Mouse (Mus musculus) intestine, postnatal 0 days (tissue): ENCODE measurements around the gene Ilf3. TPM values are rescaled to one million over a fixed set of nuclear protein-coding genes. Genes with fewer than 3 reads are reported as not detected.

Experiments used
- ATAC-seq: fragments of 200-750 bp; cut with Nextera tagmentation; 2 replicates; pipeline ENCODE4 v1.8.0; 2017; ENCODE audit warnings: mild to moderate bottlenecking, moderate TSS enrichment, moderate library complexity
- H3K27ac ChIP-seq: fragments of 300-500 bp; sonication (generic); 2 replicates; pipeline ENCODE4 v1.5.1; 2014; ENCODE audit warnings: mild to moderate bottlenecking, low read depth, low read length, moderate library complexity
- H3K27me3 ChIP-seq: fragments of 300-500 bp; sonication (generic); replicated peaks from 2 replicates; pipeline ENCODE4 v1.6.1; 2014; ENCODE audit warnings: low read length, mixed read lengths; ENCODE audit not compliant: control insufficient read depth, insufficient read depth
- H3K36me3 ChIP-seq: fragments of 300-500 bp; sonication (generic); 2 replicates; pipeline ENCODE4 v1.6.1; 2014; ENCODE audit warnings: mild to moderate bottlenecking, moderate library complexity; ENCODE audit not compliant: control insufficient read depth, insufficient read depth
- H3K4me1 ChIP-seq: fragments of 300-500 bp; sonication (generic); replicated peaks from 2 replicates; pipeline ENCODE4 v1.6.1; 2014; ENCODE audit warnings: antibody characterized with exemption, low read length, mixed read lengths; ENCODE audit not compliant: control insufficient read depth, insufficient read depth
- H3K4me2 ChIP-seq: fragments of 300-500 bp; sonication (generic); replicated peaks from 2 replicates; pipeline ENCODE4 v1.6.1; 2014; ENCODE audit warnings: low read depth, mild to moderate bottlenecking, moderate library complexity
- H3K4me3 ChIP-seq: fragments of 300-500 bp; sonication (generic); 2 replicates; pipeline ENCODE4 v1.5.1; 2014; ENCODE audit warnings: low read depth, low read length
- H3K9ac ChIP-seq: fragments of 300-500 bp; sonication (generic); 2 replicates; pipeline ENCODE4 v1.6.1; 2014; ENCODE audit warnings: mild to moderate bottlenecking, low read depth, low read length
- H3K9me3 ChIP-seq: fragments of 300-500 bp; sonication (generic); 2 replicates; pipeline ENCODE4 v1.6.1; 2016; ENCODE audit warnings: mixed run types; ENCODE audit not compliant: control insufficient read depth
- CTCF ChIP-seq: sonication (generic); IDR thresholded peaks from 2 replicates; pipeline ENCODE4 v1.5.1; 2016; ENCODE audit warnings: low read depth, mild to moderate bottlenecking, control low read depth, antibody characterized with exemption, moderate library complexity
- WGBS: fragments of 180-500 bp; shearing (Covaris S2); extraction: QIAGEN DNeasy Blood & Tissue Kit; methylation state at CpG from one replicate; pipeline ENCODE4 v1.1.7; 2014; 5-methylcytosine and 5-hydroxymethylcytosine counted together
- polyA plus RNA-seq: library from polyadenylated mRNA; unstranded; fragments of >200 nt; fragmentation: Nextera tagmentation; extraction: Ambion mirVana; gene quantifications from 2 replicates; pipeline ENCODE4 v1.2.1, GENCODE M21; 2015

Gene Ilf3
- polyA plus RNA-seq, 1 experiment from 2014 or later = 41.0 TPM

DNA sequence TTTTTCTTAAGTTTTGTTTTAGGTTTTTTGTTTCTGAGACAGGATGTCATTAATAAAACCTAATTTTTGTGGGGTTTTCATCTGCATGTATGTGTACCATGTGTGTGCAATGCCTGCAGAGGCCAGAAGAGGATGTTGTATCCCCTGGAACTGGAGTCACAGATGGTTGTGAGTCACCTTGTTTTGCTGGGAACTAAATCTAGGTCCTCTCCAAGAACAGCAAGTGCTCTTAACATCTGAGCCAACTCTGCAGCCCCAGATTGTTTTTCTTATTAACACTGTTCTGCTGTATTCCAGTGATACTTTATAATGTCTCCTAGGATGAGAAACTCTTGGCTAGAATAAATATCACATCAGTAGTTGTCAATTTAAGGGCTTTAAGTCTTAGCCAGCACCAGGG lies 13.2 kb downstream of the Ilf3 start:
- Histone ChIP-seq H3K27me3 (no peaks in the 10 kb centered on the region), H3K4me2 (no peak overlapping the region), H3K36me3 (no peaks in the 10 kb centered on the region; the same call in none of the 2 replicates), H3K9me3 (no peaks in the 10 kb centered on the region), H3K4me1 (no peaks in the 10 kb centered on the region), H3K9ac (no peak overlapping the region), H3K27ac (no peak overlapping the region), H3K4me3 (no peak overlapping the region)
- ATAC-seq = no peak
- no peak for TF ChIP-seq CTCF

DNA sequence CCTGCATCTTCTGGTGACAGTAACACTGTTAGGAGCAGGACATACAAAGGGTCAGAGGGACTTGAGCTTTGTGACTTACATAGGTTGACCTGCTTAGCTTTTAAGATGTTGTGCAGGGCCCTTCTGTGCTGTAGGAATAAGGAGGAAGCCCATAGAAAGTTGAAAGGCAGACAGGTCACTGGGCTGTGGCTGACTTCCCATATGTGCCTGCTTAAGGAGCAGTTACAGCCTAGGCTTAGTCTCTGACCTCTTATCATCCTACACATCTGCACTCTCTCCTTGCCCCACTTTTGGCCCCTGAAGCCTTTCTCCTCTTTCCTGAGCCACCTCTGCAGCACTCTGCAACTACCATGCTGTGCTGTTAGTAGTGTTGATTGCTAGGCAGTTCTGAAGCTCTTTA lies 16.3 kb downstream of the Ilf3 start:
- no peak overlapping the region for H3K9ac ChIP-seq
- H3K27ac ChIP-seq = no peak overlapping the region
- H3K27me3 ChIP-seq = no peaks in the 10 kb centered on the region
- H3K4me2 ChIP-seq = no peak overlapping the region
- H3K9me3 ChIP-seq = no peaks in the 10 kb centered on the region
- ATAC-seq = no peak
- no peak for TF ChIP-seq CTCF
- no peak overlapping the region for H3K4me3 ChIP-seq
- H3K4me1 ChIP-seq = no peaks in the 10 kb centered on the region
- H3K36me3 ChIP-seq = peaks cover 6% of the 10 kb centered on the region

DNA sequence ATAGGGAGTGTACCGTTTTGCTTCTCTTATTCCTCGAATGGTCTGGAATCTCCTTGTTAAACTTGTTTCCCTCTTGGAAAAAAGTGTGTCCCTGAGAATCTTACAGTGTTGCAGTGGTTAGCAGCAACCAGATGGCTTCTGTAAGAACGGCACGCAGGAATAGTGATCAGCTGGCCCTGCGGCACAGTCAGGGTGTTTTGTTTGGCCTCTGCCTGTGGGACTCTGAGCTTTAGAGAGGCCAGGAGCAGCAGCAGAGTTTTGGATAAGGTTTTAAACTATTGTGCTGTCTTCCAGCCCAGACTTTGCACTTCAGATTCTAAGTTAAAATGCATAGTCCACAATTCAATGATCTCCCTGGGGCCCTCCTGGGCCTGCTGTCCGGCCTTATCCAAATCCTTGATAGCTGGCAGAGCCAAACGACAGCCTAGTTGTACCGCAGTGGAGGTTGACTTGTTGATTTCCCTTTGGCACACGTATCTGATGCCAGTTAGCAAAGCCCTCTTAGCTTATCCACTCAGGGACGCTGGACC lies 25.0 kb downstream of the Ilf3 start:
- no peak overlapping the region for H3K27ac ChIP-seq
- no peak for ATAC-seq
- no peaks in the 10 kb centered on the region for H3K27me3 ChIP-seq
- no peak overlapping the region for H3K4me2 ChIP-seq
- no peak overlapping the region for H3K4me3 ChIP-seq
- TF ChIP-seq CTCF = no peak
- H3K4me1 ChIP-seq = no peaks in the 10 kb centered on the region
- H3K36me3 ChIP-seq = peaks cover 84% of the 10 kb centered on the region
- no peaks in the 10 kb centered on the region for H3K9me3 ChIP-seq
- H3K9ac ChIP-seq = no peak overlapping the region
- 89% methylated on average over 10 of the region's 10 CpGs for WGBS

DNA sequence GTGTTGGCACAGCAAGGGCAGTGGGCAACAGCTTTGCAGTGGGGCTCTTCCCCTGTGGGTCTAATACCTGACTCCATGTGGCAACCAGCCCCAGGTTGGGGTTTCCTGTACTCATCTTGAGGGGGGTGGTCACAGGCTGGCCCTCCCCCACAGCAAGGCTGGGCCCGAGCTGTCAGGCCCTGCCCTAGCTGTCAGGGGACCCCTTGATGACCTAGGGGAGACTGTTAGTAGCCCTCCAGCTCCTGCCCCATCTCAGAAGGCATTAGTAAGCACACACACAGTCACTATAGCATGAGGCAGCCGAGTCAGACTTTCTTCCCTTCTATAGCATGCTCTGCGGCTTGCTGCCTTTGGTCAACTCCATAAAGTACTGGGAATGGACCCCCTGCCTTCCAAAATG lies 28.0 kb downstream of the Ilf3 start:
- Histone ChIP-seq H3K4me3 (no peak overlapping the region), H3K9ac (no peak overlapping the region), H3K27ac (no peak overlapping the region), H3K27me3 (no peaks in the 10 kb centered on the region), H3K9me3 (no peaks in the 10 kb centered on the region), H3K4me1 (no peaks in the 10 kb centered on the region), H3K4me2 (no peak overlapping the region), H3K36me3 (peaks cover 89% of the 10 kb centered on the region)
- ATAC-seq = no peak
- no peak for TF ChIP-seq CTCF
- WGBS = 80% methylated on average over 3 of the region's 3 CpGs

DNA sequence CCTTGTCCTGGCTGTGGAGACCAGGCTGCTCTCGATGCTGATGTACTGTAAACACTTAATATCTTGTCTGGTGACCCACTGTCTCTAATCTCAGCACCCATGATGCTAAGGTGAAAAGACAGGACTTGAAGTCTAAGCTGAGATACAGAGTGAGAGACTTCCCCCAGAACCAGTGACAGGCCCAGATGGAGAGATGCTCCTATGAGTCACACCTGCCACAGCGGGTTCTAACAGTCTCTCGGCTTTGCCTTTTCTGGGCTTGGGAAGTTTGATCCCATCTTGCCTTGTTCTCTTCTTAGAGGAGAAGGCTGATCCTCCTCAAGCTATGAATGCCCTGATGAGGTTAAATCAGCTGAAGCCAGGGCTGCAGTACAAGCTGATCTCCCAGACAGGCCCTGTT lies 29.5 kb downstream of the Ilf3 start:
- Histone ChIP-seq H3K4me1 (no peaks in the 10 kb centered on the region), H3K9me3 (no peaks in the 10 kb centered on the region), H3K27ac (no peak overlapping the region), H3K9ac (no peak overlapping the region), H3K27me3 (no peaks in the 10 kb centered on the region), H3K4me2 (no peak overlapping the region), H3K36me3 (peaks cover 80% of the 10 kb centered on the region), H3K4me3 (no peak overlapping the region)
- TF ChIP-seq CTCF = no peak
- 89% methylated on average over 3 of the region's 3 CpGs for WGBS
- no peak for ATAC-seq

DNA sequence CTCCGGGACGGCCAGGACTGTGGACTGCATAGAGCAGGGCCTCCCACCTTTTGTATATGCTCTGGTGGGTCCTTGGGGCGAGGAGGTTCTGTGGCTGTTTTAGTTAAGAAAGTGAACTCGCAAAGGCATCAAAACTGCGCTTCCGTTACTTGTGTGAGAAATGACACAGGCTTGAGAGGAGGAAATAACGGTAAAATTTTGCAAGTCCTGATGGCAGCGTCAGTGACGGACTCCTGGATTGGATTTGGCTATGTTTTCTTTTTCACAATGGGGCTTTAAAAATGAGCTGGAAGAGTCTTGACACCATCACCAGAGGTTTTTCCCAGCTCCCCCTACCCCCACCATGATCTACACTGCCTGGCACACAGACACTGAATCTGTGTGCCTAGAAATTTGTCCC lies 33.4 kb downstream of the Ilf3 start:
- TF ChIP-seq CTCF = no peak
- WGBS = 92% methylated on average over 9 of the region's 9 CpGs
- no peak overlapping the region for H3K4me2 ChIP-seq
- H3K27me3 ChIP-seq = no peaks in the 10 kb centered on the region
- no peaks in the 10 kb centered on the region for H3K9me3 ChIP-seq
- H3K4me1 ChIP-seq = no peaks in the 10 kb centered on the region
- ATAC-seq = no peak
- H3K9ac ChIP-seq = no peak overlapping the region
- peaks cover 78% of the 10 kb centered on the region for H3K36me3 ChIP-seq
- H3K27ac ChIP-seq = no peak overlapping the region
- H3K4me3 ChIP-seq = no peak overlapping the region

DNA sequence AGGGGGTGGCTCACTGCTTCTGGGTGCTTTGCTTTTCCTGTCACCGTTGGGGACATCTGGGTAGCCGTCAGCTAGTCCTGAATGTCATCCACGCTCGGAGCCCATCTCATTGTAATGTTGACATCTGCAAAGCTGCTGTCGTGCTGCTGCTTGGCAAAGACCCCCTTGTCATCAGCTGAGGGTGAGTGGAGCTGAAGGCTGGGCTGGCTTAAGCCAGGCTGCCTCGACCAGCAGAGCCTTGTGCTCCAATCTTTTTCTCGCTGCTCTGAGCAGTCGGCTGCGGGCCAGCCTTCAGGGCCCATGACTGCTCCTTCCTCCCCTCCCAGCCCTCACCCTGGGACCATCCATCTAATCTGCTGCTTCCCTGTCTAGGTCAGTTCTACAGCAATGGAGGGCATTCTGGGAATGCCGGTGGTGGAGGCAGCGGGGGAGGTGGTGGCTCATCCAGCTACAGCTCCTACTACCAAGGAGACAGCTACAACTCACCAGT lies 35.1 kb downstream of the Ilf3 start:
- H3K36me3 ChIP-seq = peaks cover 62% of the 10 kb centered on the region
- no peaks in the 10 kb centered on the region for H3K9me3 ChIP-seq
- no peak overlapping the region for H3K27ac ChIP-seq
- ATAC-seq = no peak
- no peak overlapping the region for H3K4me2 ChIP-seq
- no peak overlapping the region for H3K9ac ChIP-seq
- H3K4me1 ChIP-seq = no peaks in the 10 kb centered on the region
- no peaks in the 10 kb centered on the region for H3K27me3 ChIP-seq
- no peak for TF ChIP-seq CTCF
- H3K4me3 ChIP-seq = no peak overlapping the region
- 88% methylated on average over 11 of the region's 11 CpGs for WGBS
